Mouse (Mus musculus) intestine, embryonic 14.5 days (tissue): ENCODE results near the gene Ankmy1. TPM values are rescaled to one million over a fixed set of nuclear protein-coding genes. Genes with fewer than 3 reads are reported as not detected.

ENCODE experiments used
- ATAC-seq: fragments of 200-750 bp; cut with Nextera tagmentation; replicated peaks from 2 replicates; pipeline ENCODE4 v1.8.0; 2017; ENCODE audit warnings: low read depth, moderate number of reproducible peaks, moderate TSS enrichment, moderate library complexity; ENCODE audit not compliant: low FRiP score, low TSS enrichment
- DNase-seq: peaks from one replicate; pipeline ENCODE4 v3.0.0-alpha.2; 2018; ENCODE audit warnings: low spot score
- H3K27ac ChIP-seq: fragments of 300-500 bp; sonication (generic); 2 replicates; pipeline ENCODE4 v1.5.1; 2014; ENCODE audit warnings: low read depth, mild to moderate bottlenecking, control low read depth
- H3K27me3 ChIP-seq: fragments of 300-500 bp; sonication (generic); replicated peaks from 2 replicates; pipeline ENCODE4 v1.6.1; 2014; ENCODE audit warnings: low read length, control low read depth; ENCODE audit not compliant: control insufficient read depth, insufficient read depth
- H3K36me3 ChIP-seq: fragments of 300-500 bp; sonication (generic); 2 replicates; pipeline ENCODE4 v1.6.1; 2014; ENCODE audit warnings: low read length, control low read depth; ENCODE audit not compliant: control insufficient read depth, insufficient read depth
- H3K4me1 ChIP-seq: fragments of 300-500 bp; sonication (generic); replicated peaks from 2 replicates; pipeline ENCODE4 v1.6.1; 2014; ENCODE audit warnings: low read length, control low read depth, mixed read lengths; ENCODE audit not compliant: control insufficient read depth, insufficient read depth
- H3K4me2 ChIP-seq: fragments of 300-500 bp; sonication (generic); 2 replicates; pipeline ENCODE4 v1.6.1; 2014; ENCODE audit warnings: low read length
- H3K4me3 ChIP-seq: fragments of 300-500 bp; sonication (generic); 2 replicates; pipeline ENCODE4 v1.5.1; 2014; ENCODE audit warnings: low read depth, low read length, control low read depth, mixed read lengths
- H3K9ac ChIP-seq: fragments of 300-500 bp; sonication (generic); 2 replicates; pipeline ENCODE4 v1.6.1; 2014; ENCODE audit warnings: mild to moderate bottlenecking, low read length
- H3K9me3 ChIP-seq: fragments of 300-500 bp; sonication (generic); 2 replicates; pipeline ENCODE4 v1.6.1; 2016; ENCODE audit warnings: low read length, control low read depth; ENCODE audit not compliant: control insufficient read depth
- WGBS: fragments of 180-500 bp; shearing (Covaris S2); extraction: QIAGEN DNeasy Blood & Tissue Kit; methylation state at CpG from one replicate; pipeline ENCODE4 v1.1.7; 2014; 5-methylcytosine and 5-hydroxymethylcytosine counted together
- polyA plus RNA-seq: library from polyadenylated mRNA; unstranded; fragments of >200 nt; fragmentation: Nextera tagmentation; extraction: Ambion mirVana; gene quantifications from 2 replicates; pipeline ENCODE4 v1.2.1, GENCODE M21; 2014

Ankmy1 gene
- 0.30 and 0.79 TPM in 2 replicates for polyA plus RNA-seq

DNA sequence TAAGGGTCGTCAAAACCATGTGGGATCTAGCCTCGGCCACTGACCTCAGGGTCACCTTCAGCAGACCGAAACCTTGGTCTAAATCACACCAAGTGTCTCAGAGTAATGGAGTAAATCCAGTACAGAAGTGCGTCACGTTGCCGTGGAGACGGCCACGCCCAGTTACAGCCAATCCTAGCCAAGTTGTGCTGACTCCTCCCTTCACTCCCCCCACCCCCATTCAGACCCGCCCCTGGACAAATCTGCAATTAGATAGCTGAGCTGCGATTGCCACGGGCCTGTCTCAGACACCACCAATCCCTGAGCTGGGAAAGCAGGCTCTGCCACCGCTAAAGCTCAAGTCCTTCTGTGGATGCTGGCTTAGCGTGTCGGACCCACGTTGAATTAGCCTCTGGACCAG lies at the start of gene Ankmy1:
Gene Ankmy1 (minus strand): TSS at position 121 of the 400 bp plus-strand sequence.
- Histone ChIP-seq H3K4me3 (peak within 1 kb of the TSS; percentile 13; the same call in 1 of the 2 replicates), H3K4me1 (peaks cover 9% of the 10 kb centered on the region), H3K36me3 (no peaks in the 10 kb centered on the region), H3K27me3 (no peaks in the 10 kb centered on the region), H3K9me3 (no peaks in the 10 kb centered on the region), H3K4me2 (peak within 1 kb of the TSS; percentile 49), H3K9ac (no peak within 1 kb of the TSS), H3K27ac (no peak within 1 kb of the TSS)
- peak; percentile 81 for DNase-seq
- 2% methylated on average over 15 of the region's 15 CpGs for WGBS
- peak; percentile 14 for ATAC-seq

- Histone ChIP-seq H3K9ac (peak within 1 kb of the TSS; percentile 17; the same call in 1 of the 2 replicates), H3K27me3 (no peaks in the 10 kb centered on the region), H3K4me3 (peak within 1 kb of the TSS; percentile 28), H3K4me1 (no peaks in the 10 kb centered on the region), H3K4me2 (peak within 1 kb of the TSS; percentile 39), H3K36me3 (peaks cover 26% of the 10 kb centered on the region), H3K27ac (peak within 1 kb of the TSS; percentile 11), H3K9me3 (no peaks in the 10 kb centered on the region)
- peak; percentile 75 for DNase-seq
- 52% methylated on average over 5 of the region's 5 CpGs for WGBS
- ATAC-seq: peak; percentile 88
Observed at GRCm38 (mm10) chr1:92950607-92951006, 47.9 kb upstream of the Ankmy1 start, which contains the start of gene Gpr35. Gpr35 (plus strand) TSS chr1:92950865.

- 59% methylated on average over 6 of the region's 6 CpGs for WGBS
- H3K4me1 ChIP-seq: no peaks in the 10 kb centered on the region
- no peaks in the 10 kb centered on the region for H3K27me3 ChIP-seq
- H3K4me2 ChIP-seq: peak overlapping the region; percentile 39
- H3K27ac ChIP-seq: no peak overlapping the region
- H3K4me3 ChIP-seq: no peak overlapping the region
- no peak for ATAC-seq
- peaks cover 36% of the 10 kb centered on the region for H3K36me3 ChIP-seq
- DNase-seq: no peak
- no peak overlapping the region for H3K9ac ChIP-seq
- H3K9me3 ChIP-seq: no peaks in the 10 kb centered on the region
Observed at GRCm38 (mm10) chr1:92949426-92949825, 46.7 kb upstream of the Ankmy1 start.

- Histone ChIP-seq H3K9ac (no peak overlapping the region), H3K27ac (no peak overlapping the region), H3K9me3 (no peaks in the 10 kb centered on the region), H3K4me2 (no peak overlapping the region), H3K27me3 (no peaks in the 10 kb centered on the region), H3K4me1 (no peaks in the 10 kb centered on the region), H3K4me3 (no peak overlapping the region), H3K36me3 (peaks cover 50% of the 10 kb centered on the region)
- DNase-seq (no peak), ATAC-seq (no peak)
- 94% methylated on average over 3 of the region's 3 CpGs for WGBS
Observed at GRCm38 (mm10) chr1:92947966-92948365, 45.3 kb upstream of the Ankmy1 start.

DNA sequence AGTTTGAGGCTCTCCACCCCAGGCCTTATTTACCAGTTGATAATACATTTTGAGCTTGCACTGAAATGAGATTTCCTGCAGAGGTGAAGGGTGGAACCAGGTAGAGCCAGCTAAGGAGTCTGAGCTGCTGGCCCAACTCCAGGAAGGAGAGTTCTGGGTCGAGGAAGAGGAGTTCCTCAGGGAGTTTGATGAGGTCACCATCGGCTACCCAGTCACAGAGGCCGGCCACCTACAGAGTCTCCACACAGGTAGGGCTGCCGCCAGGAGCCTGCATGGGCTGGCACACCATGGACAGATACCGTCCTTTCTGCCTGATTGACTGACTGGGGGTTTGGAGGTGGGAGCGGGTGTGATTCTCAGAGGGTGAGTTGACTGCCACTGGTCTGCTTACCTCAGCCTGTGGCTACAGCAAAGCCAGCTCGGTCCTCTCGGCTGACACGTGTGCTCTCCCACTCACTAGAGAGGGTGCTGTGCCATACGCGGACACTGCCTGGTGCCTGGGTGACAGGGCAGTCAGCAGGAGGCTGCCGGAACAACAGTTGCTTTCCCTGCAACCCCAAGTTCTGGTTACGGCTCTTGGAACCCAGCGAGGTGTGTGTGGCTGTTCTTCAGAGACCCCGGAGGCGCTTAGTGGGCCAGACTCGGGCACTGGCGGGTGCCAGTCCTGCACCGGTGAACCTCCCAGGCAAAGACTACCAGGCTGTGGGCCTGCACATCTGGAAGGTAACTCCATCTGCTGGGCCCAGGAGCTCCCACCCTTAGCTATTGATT lies 40.7 kb upstream of the Ankmy1 start:
- 95% methylated on average over 19 of the region's 19 CpGs for WGBS
- DNase-seq: no peak
- H3K27me3 ChIP-seq: no peaks in the 10 kb centered on the region
- H3K36me3 ChIP-seq: peaks cover 83% of the 10 kb centered on the region
- no peaks in the 10 kb centered on the region for H3K4me1 ChIP-seq
- no peak overlapping the region for H3K4me2 ChIP-seq
- H3K9ac ChIP-seq: no peak overlapping the region
- H3K9me3 ChIP-seq: no peaks in the 10 kb centered on the region
- ATAC-seq: no peak
- H3K4me3 ChIP-seq: no peak overlapping the region
- H3K27ac ChIP-seq: no peak overlapping the region

DNA sequence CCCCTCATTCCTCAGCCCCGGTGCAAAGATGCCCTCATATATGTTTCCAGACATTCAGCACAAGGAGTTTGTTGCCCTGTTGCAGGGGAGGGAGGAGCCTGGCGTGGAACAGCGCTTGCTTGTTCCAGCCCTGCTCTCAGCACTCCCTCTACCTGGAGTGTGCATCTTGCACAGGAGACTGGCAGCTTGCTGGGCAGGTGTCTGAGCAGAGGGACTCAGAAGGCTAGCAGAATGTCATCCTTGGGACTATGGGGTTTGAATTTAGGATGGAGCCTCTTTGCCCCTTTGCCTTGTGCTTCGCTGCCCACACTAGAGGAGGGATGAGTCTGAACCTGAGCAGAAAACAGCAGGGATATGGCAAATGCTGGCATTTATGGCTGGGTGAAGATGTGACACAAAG lies 37.0 kb upstream of the Ankmy1 start:
- Histone ChIP-seq H3K9me3 (no peaks in the 10 kb centered on the region), H3K27ac (no peak overlapping the region), H3K4me2 (no peak overlapping the region), H3K9ac (no peak overlapping the region), H3K27me3 (no peaks in the 10 kb centered on the region), H3K4me3 (no peak overlapping the region), H3K4me1 (peaks cover 15% of the 10 kb centered on the region), H3K36me3 (peaks cover 60% of the 10 kb centered on the region)
- ATAC-seq (no peak), DNase-seq (no peak)
- WGBS: 96% methylated on average over 4 of the region's 4 CpGs

DNA sequence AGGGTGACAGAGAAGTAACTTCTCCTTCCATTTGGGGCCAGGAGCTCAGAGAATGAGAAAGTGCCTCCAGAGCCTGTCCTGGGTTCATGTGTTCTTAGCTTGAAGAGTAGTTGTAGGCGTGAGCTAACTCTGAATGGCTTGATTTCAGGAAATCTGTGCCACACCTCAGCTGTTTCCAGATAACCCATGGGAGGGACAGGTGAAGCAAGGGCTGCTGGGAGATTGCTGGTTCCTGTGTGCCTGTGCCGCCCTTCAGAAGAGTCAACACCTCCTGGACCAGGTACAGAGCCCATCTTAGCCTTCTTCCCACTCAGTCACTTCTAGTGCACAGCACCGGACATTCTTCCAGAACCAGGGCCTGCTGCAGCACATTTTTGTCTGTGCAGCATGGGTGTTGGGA lies 35.1 kb upstream of the Ankmy1 start:
- Histone ChIP-seq H3K9me3 (peaks cover 4% of the 10 kb centered on the region; the same call in 1 of the 2 replicates), H3K27ac (no peak overlapping the region), H3K9ac (no peak overlapping the region), H3K36me3 (peaks cover 42% of the 10 kb centered on the region), H3K4me2 (no peak overlapping the region), H3K4me3 (no peak overlapping the region), H3K27me3 (no peaks in the 10 kb centered on the region), H3K4me1 (peaks cover 20% of the 10 kb centered on the region)
- ATAC-seq: no peak
- DNase-seq: no peak
- WGBS: 80% methylated on average over 3 of the region's 3 CpGs

DNA sequence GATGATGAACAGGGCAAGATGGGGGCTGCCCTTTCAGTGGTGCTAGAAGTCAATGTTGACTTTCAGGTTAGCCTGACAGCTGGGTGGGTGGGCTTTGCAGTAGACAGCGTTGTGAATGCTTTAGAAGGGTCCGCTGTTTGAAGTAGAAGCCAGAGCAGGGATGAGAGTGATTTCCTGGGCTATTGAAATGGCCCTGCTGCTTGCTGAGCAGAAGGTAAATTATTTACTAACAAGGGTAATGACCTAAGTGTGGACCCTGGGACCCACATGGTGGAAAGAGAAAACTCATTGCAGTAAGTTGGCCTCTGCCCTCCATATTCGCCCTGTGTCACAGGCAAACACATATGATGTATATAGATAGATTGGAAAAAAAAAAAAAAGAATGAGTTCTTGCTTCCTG lies 33.8 kb upstream of the Ankmy1 start:
- Histone ChIP-seq H3K4me1 (peaks cover 20% of the 10 kb centered on the region), H3K27ac (no peak overlapping the region), H3K27me3 (no peaks in the 10 kb centered on the region), H3K36me3 (peaks cover 30% of the 10 kb centered on the region), H3K9me3 (peaks cover 5% of the 10 kb centered on the region; the same call in 1 of the 2 replicates), H3K4me3 (no peak overlapping the region), H3K9ac (no peak overlapping the region), H3K4me2 (no peak overlapping the region)
- WGBS: 80% methylated on average over 3 of the region's 3 CpGs
- ATAC-seq (no peak), DNase-seq (no peak)

- ATAC-seq: no peak
- no peak overlapping the region for H3K27ac ChIP-seq
- DNase-seq: no peak
Observed at GRCm38 (mm10) chr1:92935977-92936376, 33.3 kb upstream of the Ankmy1 start.

More at GRCm38 (mm10) chr1:92935977-92936376, 33.3 kb upstream of the Ankmy1 start:
- peaks cover 5% of the 10 kb centered on the region; the same call in 1 of the 2 replicates for H3K9me3 ChIP-seq
- no peaks in the 10 kb centered on the region for H3K27me3 ChIP-seq
- no peak overlapping the region for H3K4me3 ChIP-seq
- H3K4me2 ChIP-seq: peak overlapping the region; percentile 93
- H3K4me1 ChIP-seq: peaks cover 20% of the 10 kb centered on the region
- 58% methylated on average over 2 of the region's 2 CpGs for WGBS
- no peak overlapping the region for H3K9ac ChIP-seq
- H3K36me3 ChIP-seq: peaks cover 28% of the 10 kb centered on the region
